Mouse (Mus musculus) liver, adult 2 months (tissue): ENCODE measurements around the gene Kars.

Experiments used
- CTCF ChIP-seq: fragments of 200-500 bp; IDR thresholded peaks from 2 replicates; pipeline ENCODE4 v1.5.1; 2011; ENCODE audit warnings: low read depth, low read length, control low read depth
- POLR2A ChIP-seq: fragments of 200-500 bp; IDR thresholded peaks from 2 replicates; pipeline ENCODE4 v1.6.1; 2011; ENCODE audit warnings: low read length, control low read depth; ENCODE audit not compliant: insufficient read depth; ENCODE audit errors: extremely low read depth

GRCm38 (mm10) chr8:112048293-112048692 is 37.2 kb upstream of the Kars start:
- TF ChIP-seq CTCF (no peak), POLR2A (no peak)
